Mouse (Mus musculus) T-helper 2 cell (primary cell): ENCODE data around the gene Psg16.
"Not testable (repeated sequence)": the region's sequence is repeated elsewhere in the genome, so short reads cannot be mapped to it uniquely, and the experiment has no call there.

Experiments
- in situ Hi-C: fragments of 300-600 bp; cut with MboI, MseI; formaldehyde crosslinking; loops from one replicate; pipeline ENCODE4 v1.15.1; 2025; ENCODE audit warnings: high pct_unique_total_duplicates

Psg16 gene

GRCm38 (mm10) chr7:17090058-17090585 is 16.3 kb downstream of the Psg16 start:
- in situ Hi-C loops, result no loop called here

- in situ Hi-C loops, result no loop called here
Observed at GRCm38 (mm10) chr7:17091280-17091679, 17.4 kb downstream of the Psg16 start.

DNA sequence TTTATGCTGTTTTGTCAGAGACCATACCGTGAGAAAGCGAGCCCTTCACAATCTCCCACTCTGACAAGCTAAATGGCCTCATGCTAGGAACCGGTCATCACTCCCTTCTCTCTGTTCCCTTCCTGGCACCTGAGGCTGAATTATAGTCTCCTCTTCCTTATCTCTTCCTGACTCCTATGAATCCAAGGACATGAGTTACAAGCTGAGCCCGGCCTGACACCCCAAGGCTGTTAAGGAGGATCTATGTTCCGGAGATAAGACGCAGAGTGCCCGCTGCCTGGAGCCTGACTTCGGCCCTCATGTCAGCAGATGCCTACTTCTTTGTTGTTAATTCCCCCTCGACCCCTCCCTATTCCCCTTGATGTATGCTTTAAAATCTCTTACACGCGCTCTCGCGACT is 27.8 kb downstream of the Psg16 start:
- in situ Hi-C loops, result not testable (repeated sequence)

DNA sequence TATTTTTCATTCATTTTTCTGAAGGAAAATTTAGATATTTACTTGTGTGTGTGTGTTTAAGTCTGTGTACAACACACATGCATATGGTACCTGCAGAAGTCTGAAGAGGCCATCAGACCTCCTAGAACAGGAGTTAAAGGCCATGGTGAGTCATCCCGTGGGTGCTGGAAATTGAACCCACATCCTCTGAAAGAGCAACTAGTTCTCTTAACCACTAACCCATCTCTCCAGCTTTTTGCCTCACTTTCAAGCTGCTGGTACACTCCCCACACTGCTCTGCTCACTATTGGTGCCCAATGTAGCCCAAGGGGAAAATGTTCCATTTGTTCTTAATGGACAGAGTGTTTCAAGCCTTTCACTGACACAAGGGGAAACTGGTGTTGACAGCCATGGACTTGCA is 61.5 kb downstream of the Psg16 start:
- in situ Hi-C loops, result no loop called here

DNA sequence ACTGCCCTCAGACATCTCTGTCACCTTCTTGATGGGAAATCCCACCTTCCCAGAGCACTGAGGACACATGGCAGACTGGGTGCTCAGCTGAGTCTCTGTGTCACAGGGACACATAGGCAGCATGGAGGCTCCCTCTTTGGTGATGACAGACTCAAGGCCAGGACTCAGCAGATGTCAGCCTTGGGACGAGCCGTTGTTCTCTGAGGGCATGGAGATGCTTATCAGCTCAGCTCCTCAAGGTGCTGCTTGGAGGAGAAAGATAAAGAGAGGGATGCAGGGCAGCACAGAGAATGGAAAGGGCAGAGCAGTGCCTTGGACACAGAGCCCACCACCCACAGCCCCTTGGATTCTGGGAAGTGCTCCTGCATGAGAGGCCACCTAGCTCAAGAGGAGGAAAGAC is 76.1 kb downstream of the Psg16 start, which contains the start of gene Ceacam3:
Ceacam3 (plus strand) TSS at position 352 of the 400 bp plus-strand sequence.
- in situ Hi-C loops, result no loop called here

DNA sequence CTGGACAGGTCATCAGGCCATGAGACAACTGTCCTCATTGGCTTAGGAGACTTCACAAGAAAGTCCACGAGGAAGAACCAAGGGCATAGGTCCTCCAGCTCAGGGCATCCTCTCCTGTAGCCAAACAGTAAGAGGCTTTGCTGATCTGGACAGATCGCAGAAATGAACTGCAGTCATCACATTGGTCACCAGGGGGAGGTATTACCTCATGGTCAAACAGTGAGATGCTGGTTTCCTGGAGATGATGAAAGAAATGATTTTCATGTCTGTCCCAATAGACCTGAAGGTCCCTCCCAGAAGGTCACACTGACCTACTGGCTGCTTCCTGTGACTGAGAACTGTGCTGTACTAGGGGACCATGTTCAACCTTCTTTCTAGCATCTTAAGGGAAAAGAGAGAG is 81.8 kb downstream of the Psg16 start:
- in situ Hi-C loops, result no loop called here

- in situ Hi-C loops, result no loop called here
Observed at GRCm38 (mm10) chr7:17156885-17157677, 83.2 kb downstream of the Psg16 start.

DNA sequence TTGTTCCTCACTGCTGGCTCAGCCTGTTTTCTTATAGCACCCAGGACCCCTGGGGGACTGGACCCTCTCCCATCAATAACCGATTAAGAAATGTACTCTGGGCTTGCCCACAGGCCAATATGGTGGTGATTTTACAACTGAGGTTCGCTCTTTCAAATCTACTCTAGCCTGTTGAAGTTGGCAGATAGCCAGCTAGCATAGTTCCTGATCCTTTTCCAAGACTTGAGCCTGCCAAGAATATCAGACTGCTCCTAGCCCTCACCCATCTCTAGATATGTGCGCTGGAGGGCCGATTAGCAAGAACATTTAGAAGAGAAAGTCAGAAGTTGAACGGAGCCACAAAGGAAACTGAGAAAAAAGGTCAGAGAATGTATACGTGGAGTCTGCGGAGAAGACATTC is 85.2 kb downstream of the Psg16 start:
- in situ Hi-C loops, result no loop called here

DNA sequence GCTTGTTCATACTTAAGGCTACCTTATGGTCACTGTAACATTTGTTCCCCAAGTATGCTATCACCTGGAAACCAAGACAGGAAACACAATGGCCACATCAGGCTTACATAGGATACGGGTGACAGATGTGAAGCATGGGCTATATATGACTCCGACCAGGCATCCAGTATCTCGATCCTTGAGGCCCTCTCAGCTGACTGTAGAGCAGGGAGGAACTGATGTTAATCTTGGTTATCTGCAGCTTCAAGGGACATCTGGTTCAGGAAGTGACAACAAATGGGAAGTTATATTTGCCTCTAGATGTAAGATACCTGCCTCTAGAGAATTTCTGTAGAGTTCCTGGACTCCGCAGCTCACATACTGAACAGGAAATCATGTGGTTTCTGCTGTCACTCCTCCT is 98.0 kb downstream of the Psg16 start:
- in situ Hi-C loops, result no loop called here
